Mouse (Mus musculus): ENCODE measurements around the gene 1810009A15Rik.
"Not testable (repeated sequence)": the region's sequence is repeated elsewhere in the genome, so short reads cannot be mapped to it uniquely, and the experiment has no call there.

GRCm38 (mm10) chr19:8897211-8897864 is 8.7 kb downstream of the 1810009A15Rik start:
- TF ChIP-seq CTCF, EP300 (IDR thresholded peaks at IDR 0.05; ENCODE audit: low read depth): not testable (repeated sequence)
